Mouse (Mus musculus): ENCODE results near the gene Fam78a. TPM values are rescaled to one million over a fixed set of nuclear protein-coding genes. Genes with fewer than 3 reads are reported as not detected.
A peak's percentile ranks its signal among the peaks of the same experiment; 100 is the strongest.

The Fam78a gene
- total RNA-seq (2021), result under 1 TPM; 0.70 to 0.92 TPM

DNA sequence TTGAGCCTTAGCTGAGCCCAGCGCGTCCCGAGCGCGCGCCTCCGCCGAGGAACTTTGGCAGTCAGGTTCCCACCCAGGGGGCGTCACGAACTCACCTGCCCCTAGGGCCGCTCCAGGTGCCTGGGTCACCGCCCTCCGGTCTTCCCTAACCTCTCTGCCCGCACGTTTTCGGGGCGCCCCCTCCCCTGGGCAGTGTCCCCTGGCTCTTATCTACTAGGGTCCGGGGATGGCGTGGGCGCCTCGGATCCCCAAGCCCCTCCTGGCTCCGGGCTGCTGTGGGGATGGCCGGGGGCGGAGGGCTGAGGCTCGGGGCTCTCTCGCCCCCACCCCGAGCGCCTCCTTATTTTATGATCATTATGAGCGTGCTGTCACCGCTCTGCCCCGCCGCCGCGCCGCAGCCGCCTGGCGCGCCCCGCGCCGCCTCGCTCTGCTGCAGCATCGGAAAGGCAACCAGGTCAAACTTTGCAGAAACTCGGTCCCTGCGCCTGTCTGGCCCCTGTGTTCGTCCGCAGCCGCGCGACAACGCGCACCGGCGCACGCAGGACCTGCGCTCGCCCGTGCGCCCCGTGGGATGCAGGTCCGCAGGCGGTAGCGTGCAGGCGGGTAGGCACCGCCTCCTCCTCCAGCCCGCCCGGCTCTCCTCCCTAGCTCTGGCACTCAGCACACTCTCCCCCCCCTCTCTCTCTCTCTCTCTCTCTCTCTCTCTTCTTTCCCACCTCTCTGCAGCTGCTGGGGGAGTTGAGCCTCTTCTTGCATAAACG lies at the start of gene Fam78a:
Gene Fam78a (minus strand): TSS at position 747 of the 761 bp plus-strand sequence.
- DNase-seq, result no peak
- intact Hi-C loops (cut with DNase I), result no loop called here

DNA sequence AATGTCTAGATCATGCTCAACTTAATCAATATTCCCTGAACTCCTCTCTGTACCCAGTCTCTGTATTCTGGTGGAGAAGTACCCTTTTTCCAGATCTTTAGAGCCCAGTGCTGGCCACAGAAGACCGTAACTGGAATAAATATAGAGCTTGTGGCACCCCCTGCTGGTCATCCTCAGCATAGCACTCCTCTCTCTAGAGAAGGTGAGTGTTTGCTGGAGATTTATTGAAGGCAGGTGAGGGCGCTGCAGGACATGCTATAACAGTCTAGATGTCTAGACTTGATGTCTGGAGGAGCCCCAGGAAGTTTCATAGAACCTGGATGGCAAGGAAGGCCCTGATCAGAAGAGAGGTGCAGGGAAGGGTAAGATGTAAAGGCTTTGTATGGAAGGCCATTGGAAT lies 49.4 kb upstream of the Fam78a start:
- peak; percentile 91 for DNase-seq
- intact Hi-C loops (cut with DNase I), result loop anchor here (5.0 kb wide), 1 partner anchor 87 kb away; no protein-coding TSS in a partner anchor

DNA sequence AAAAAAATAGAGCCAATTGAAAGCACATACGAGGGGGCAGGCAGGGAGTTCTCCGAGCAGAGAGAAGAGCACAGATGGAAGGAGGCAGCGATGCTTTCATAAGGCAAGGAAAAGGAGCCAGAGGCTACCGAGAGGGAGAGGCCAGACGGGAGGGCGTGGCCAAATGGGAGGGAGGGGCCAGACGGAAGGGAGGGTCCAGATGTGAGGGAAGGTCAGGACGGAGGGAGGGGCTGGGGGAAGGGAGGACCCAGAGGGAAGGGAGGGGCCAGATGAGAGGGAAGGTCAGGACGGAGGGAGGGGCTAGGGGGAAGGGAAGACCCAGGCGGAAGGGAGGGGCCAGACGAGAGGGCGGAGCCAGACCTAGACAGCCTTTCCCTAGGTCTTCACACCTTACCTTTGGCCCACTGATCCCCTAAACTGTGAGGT lies 47.9 kb upstream of the Fam78a start:
- DNase-seq, result peak; percentile 81
- intact Hi-C loops (cut with DNase I), result loop anchor here (5.0 kb wide), 1 partner anchor 85 kb away; no protein-coding TSS in a partner anchor

- DNase-seq, result no peak
- intact Hi-C loops (cut with DNase I), result loop anchor here (5.0 kb wide), 1 partner anchor 85 kb away; no protein-coding TSS in a partner anchor
Measured at GRCm38 (mm10) chr2:32131866-32132566, 47.4 kb upstream of the Fam78a start.

GRCm38 (mm10) chr2:32131205-32131834 lies 46.7 kb upstream of the Fam78a start:
- intact Hi-C loops (cut with DNase I), result loop anchor here (5.0 kb wide), 1 partner anchor 84 kb away; no protein-coding TSS in a partner anchor
- no peak for DNase-seq

DNA sequence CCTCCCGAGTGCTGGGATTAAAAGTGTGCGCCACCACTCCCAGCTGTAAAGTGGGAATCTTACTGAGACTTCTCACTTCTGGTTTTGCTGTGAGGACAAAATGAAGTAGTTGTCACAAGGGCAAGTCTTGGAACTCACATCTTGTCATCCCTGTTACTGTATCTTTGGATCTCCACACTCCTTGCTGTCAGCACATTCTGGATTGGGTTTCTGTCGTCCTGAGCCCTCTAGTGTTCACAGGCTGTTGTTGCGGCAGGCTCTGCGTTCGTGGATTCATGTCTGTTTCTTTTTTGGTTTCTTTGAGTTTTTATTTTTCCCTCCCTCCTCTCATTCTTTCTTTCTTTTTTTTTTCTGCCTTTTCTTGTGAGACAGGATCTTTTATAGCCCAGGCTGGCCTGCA lies 45.8 kb upstream of the Fam78a start:
- intact Hi-C loops (cut with DNase I), result loop anchor here (5.0 kb wide), 1 partner anchor 83 kb away; no protein-coding TSS in a partner anchor

GRCm38 (mm10) chr2:32129383-32130074 lies 44.9 kb upstream of the Fam78a start:
- no peak for DNase-seq
- intact Hi-C loops (cut with DNase I), result loop anchor here (5.0 kb wide), 1 partner anchor 82 kb away; no protein-coding TSS in a partner anchor

More for the DNA sequence above, 45.8 kb upstream of the Fam78a start:
- DNase-seq, result peak; percentile 48

DNA sequence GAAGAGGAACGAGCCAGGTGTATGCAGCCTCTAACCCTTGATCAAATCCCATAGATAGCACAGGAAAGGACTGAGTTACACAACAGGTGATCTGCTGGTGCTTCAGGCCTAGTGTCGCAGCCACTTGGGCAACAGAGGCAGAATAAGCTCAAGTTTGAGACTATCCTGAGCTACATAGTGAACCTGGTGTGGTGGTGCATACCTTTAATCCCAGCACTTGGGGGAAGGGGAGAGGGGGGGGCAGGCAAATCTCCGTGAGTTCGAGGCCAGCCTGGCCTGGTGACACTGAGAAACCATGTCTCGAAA lies 43.8 kb upstream of the Fam78a start:
- DNase-seq, result no peak
- intact Hi-C loops (cut with DNase I), result no loop called here

- intact Hi-C loops (cut with DNase I), result no loop called here
- DNase-seq, result no peak
Measured at GRCm38 (mm10) chr2:32127653-32128535, 43.2 kb upstream of the Fam78a start.

GRCm38 (mm10) chr2:32121785-32122184 lies 37.1 kb upstream of the Fam78a start:
- intact Hi-C loops (cut with DNase I), result no loop called here
- no peak for DNase-seq

DNA sequence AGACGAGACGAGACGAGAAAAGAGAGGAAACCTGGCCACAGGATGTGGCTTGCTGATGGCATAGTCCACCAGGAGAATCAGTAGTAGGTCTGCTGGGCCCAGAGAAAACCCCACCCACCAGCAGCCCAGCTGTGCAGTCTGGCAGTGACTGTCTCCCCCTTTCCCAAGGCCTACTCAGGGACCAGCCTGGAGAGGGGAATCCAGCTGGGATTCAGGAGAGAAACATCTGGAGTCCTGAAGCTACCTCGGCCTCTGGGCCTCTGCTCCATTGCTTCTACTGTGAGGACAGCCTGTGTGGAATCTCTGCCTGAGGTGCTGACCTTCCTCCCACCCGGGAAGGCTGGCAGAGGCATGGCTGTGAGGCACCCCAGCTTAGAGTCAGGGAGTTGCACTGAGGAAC lies 36.5 kb upstream of the Fam78a start:
- intact Hi-C loops (cut with DNase I), result no loop called here
- no peak for DNase-seq

DNA sequence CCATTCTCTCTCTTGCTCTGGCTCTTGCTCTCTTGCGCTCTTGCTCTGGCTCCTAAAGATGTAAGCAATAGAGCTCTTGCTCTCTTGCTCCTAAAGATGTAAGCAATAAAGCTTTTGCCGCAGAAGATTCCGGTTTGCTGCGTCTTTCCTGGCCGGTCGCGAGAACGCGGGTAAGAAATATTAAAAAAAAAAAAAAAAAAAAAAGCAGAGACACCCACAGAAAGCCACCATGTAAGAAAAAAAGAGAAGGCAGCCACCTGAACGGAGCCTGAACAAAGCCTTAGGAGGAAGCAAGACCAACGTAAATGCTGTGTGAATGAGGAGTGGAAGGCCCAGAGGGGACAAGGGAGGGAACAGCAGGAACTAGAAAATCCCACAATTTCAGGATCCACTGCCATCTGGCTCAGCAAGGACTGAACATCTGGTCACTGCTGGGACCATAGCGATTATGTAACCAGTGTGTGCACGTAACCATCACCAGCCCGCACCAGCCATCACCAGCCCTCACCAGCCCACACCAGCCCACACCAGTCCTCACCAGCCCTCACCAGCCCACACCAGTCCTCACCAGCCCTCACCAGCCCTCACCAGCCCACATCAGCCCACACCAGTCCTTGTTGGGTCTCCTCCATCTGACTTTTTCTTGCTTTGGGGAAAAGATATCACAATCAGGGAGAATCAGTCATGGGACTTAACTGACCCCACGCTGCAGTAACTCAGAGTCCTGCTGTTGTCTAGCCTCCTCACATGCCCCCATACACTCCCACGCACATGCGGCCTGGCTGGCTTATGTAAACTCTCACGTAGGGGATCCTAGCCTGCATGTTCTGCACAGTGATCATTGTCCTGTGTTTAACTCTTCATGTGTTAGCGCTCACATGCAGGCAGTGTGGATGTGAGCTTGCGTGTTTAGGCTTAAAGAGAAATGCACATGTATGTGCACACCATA lies 35.4 kb upstream of the Fam78a start:
- no peak for DNase-seq
- intact Hi-C loops (cut with DNase I), result no loop called here

GRCm38 (mm10) chr2:32115851-32116268 lies 31.2 kb upstream of the Fam78a start:
- no peak for DNase-seq
- intact Hi-C loops (cut with DNase I), result no loop called here

- no peak for DNase-seq
- intact Hi-C loops (cut with DNase I), result no loop called here
Measured at GRCm38 (mm10) chr2:32112548-32112947, 27.9 kb upstream of the Fam78a start.

- intact Hi-C loops (cut with DNase I), result no loop called here
- no peak for DNase-seq
Measured at GRCm38 (mm10) chr2:32111268-32111667, 26.6 kb upstream of the Fam78a start.

DNA sequence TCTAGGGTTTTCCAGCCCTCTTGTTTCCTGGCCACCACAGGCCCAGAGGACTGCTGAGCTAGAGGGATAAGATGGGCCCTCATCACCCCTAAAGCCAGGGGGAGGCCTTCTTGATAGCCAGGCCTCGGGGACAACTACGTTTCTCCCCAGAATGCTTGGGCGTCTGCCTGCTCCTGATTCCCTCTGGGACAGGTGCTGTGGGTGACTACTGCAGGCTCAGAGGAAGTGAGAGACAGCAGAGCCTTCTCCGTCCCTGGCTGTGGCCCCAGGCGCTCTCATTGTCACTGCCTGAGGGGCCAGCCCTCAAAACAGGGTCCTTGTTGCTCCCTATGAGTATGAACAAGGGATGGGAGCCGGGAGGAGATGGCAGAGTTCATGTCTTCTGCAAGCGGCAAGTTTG lies 21.3 kb upstream of the Fam78a start:
- no peak for DNase-seq
- intact Hi-C loops (cut with DNase I), result no loop called here

GRCm38 (mm10) chr2:32105117-32105913 lies 20.7 kb upstream of the Fam78a start:
- intact Hi-C loops (cut with DNase I), result no loop called here
- DNase-seq, result no peak

GRCm38 (mm10) chr2:32104122-32104521 lies 19.5 kb upstream of the Fam78a start:
- no peak for DNase-seq
- intact Hi-C loops (cut with DNase I), result no loop called here
